Mouse (Mus musculus) heart, embryonic 13.5 days (tissue): ENCODE data around the gene Tmem101. TPM values are rescaled to one million over a fixed set of nuclear protein-coding genes. Genes with fewer than 3 reads are reported as not detected.
A peak's percentile ranks its signal among the peaks of the same experiment; 100 is the strongest.

Source experiments
- ATAC-seq: fragments of 200-750 bp; cut with Nextera tagmentation; 2 replicates; pipeline ENCODE4 v1.8.0; 2017; ENCODE audit warnings: moderate TSS enrichment; ENCODE audit not compliant: insufficient number of reproducible peaks, low FRiP score, low TSS enrichment; ENCODE audit errors: extremely low read depth
- H3K27ac ChIP-seq: fragments of 300-500 bp; sonication (generic); replicated peaks from 2 replicates; pipeline ENCODE4 v1.5.1; 2015; ENCODE audit warnings: moderate library complexity, mild to moderate bottlenecking, inconsistent platforms
- H3K27me3 ChIP-seq: fragments of 300-500 bp; sonication (generic); replicated peaks from 2 replicates; pipeline ENCODE4 v1.6.1; 2015; ENCODE audit warnings: mild to moderate bottlenecking, inconsistent platforms
- H3K36me3 ChIP-seq: fragments of 300-500 bp; sonication (generic); 2 replicates; pipeline ENCODE4 v1.6.1; 2015; ENCODE audit warnings: mild to moderate bottlenecking, inconsistent platforms
- H3K4me1 ChIP-seq: fragments of 300-500 bp; sonication (generic); 2 replicates; pipeline ENCODE4 v1.6.1; 2015; ENCODE audit warnings: inconsistent platforms
- H3K4me2 ChIP-seq: fragments of 300-500 bp; sonication (generic); 2 replicates; pipeline ENCODE4 v1.6.1; 2015; ENCODE audit warnings: inconsistent platforms, mild to moderate bottlenecking, moderate library complexity
- H3K4me3 ChIP-seq: fragments of 300-500 bp; sonication (generic); 2 replicates; pipeline ENCODE4 v1.5.1; 2015; ENCODE audit warnings: moderate library complexity, mild to moderate bottlenecking, inconsistent platforms
- H3K9ac ChIP-seq: fragments of 300-500 bp; sonication (generic); 2 replicates; pipeline ENCODE4 v1.6.1; 2015; ENCODE audit warnings: inconsistent platforms, mild to moderate bottlenecking, moderate library complexity
- H3K9me3 ChIP-seq: fragments of 300-500 bp; sonication (generic); 2 replicates; pipeline ENCODE4 v1.6.1; 2016; ENCODE audit warnings: inconsistent platforms
- WGBS: fragments of 180-500 bp; shearing (Covaris S2); methylation state at CpG from one replicate; pipeline ENCODE4 v1.1.7; 2015; ENCODE audit warnings: mixed read lengths; 5-methylcytosine and 5-hydroxymethylcytosine counted together
- polyA plus RNA-seq: library from polyadenylated mRNA; unstranded; fragments of >200 nt; fragmentation: Nextera tagmentation; extraction: Ambion mirVana; gene quantifications from 2 replicates; pipeline ENCODE4 v1.2.1, GENCODE M21; 2015

Tmem101 gene
- polyA plus RNA-seq, 1 experiment from 2014 or later: 32.4 TPM

- peaks cover 84% of the 10 kb centered on the region for H3K27me3 ChIP-seq
- no peaks in the 10 kb centered on the region for H3K9me3 ChIP-seq
- no peak for ATAC-seq
- peak overlapping the region; percentile 75 for H3K4me2 ChIP-seq
- no peak overlapping the region for H3K9ac ChIP-seq
- peaks cover 33% of the 10 kb centered on the region for H3K4me1 ChIP-seq
- WGBS: 6% methylated on average over 17 of the region's 17 CpGs
- H3K27ac ChIP-seq: no peak overlapping the region
- H3K4me3 ChIP-seq: peak overlapping the region; percentile 50
- no peaks in the 10 kb centered on the region for H3K36me3 ChIP-seq
These were observed 9.7 kb downstream of the Tmem101 start for GRCm38 (mm10) chr11:102146531-102146930.

- Histone ChIP-seq H3K27me3 (peaks cover 84% of the 10 kb centered on the region), H3K9ac (peak overlapping the region; percentile 72; the same call in 1 of the 2 replicates), H3K4me2 (peak overlapping the region; percentile 75), H3K36me3 (no peaks in the 10 kb centered on the region), H3K4me1 (peaks cover 33% of the 10 kb centered on the region), H3K4me3 (peak overlapping the region; percentile 50), H3K9me3 (no peaks in the 10 kb centered on the region), H3K27ac (no peak overlapping the region)
- WGBS: 4% methylated on average over 16 of the region's 16 CpGs
- ATAC-seq: no peak
These were observed 10.2 kb downstream of the Tmem101 start for GRCm38 (mm10) chr11:102146005-102146404.

DNA sequence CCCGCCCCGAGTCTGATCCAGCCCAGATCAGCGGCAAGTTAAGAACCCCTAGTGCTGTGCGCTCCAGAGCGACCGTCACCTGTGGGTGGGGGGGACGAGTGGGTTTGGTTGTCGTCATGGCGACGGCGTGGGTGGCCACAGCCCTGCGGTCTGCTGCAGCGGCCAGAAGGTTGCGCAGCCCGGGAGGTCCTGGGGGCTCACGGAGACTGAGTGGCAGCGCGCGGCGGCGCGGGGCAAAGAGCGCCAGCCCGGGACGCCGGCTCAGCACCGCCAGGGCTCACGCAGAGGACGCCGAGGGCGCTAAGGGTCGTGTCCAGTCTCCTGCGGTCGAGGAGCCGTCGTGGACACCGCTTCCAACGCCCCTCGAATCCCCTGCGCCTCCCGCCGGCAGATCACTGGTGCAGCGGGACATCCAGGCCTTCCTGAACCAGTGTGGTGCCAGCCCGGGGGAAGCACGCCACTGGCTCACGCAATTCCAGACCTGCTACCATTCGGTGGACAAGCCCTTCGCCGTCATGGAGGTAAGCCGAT lies 10.7 kb downstream of the Tmem101 start, which contains the start of gene Nags:
Nags (plus strand) TSS at position 43 of the 531 bp plus-strand sequence.
- Histone ChIP-seq H3K9me3 (no peaks in the 10 kb centered on the region), H3K9ac (peak within 1 kb of the TSS; percentile 72), H3K4me1 (peaks cover 33% of the 10 kb centered on the region), H3K27me3 (peaks cover 84% of the 10 kb centered on the region), H3K27ac (no peak within 1 kb of the TSS), H3K4me2 (peak within 1 kb of the TSS; percentile 75), H3K36me3 (no peaks in the 10 kb centered on the region), H3K4me3 (peak within 1 kb of the TSS; percentile 50)
- WGBS: 2% methylated on average over 50 of the region's 50 CpGs
- ATAC-seq: no peak

DNA sequence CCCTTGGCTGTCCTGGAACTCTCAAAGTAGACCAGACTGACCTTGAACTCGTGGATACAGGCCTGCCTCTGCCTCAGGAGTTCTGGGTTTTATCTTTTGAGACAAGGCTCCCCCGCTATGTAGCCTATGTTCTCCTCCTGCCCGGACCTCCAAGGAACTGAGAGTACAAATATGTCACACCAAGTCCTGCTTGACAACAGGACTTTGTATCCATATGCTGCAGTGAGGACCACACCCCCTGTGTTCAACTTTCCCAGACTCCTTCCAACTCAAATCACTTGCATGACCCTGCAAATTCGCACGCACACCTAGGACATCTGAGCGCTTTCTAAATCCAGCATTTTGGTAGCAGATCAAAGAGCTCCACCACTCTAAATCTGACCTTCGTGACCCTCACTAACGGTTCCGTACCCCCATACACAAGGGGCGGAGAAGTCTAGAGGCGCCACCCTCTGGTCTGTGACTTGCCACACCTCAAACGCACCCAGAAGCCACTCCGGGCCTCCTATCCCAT lies 11.2 kb downstream of the Tmem101 start:
- 25% methylated on average over 13 of the region's 13 CpGs for WGBS
- Histone ChIP-seq H3K4me1 (peaks cover 33% of the 10 kb centered on the region), H3K4me3 (peak overlapping the region; percentile 50), H3K27ac (no peak overlapping the region), H3K27me3 (peaks cover 79% of the 10 kb centered on the region), H3K36me3 (no peaks in the 10 kb centered on the region), H3K9ac (peak overlapping the region; percentile 72), H3K9me3 (no peaks in the 10 kb centered on the region), H3K4me2 (peak overlapping the region; percentile 75)
- ATAC-seq: no peak

DNA sequence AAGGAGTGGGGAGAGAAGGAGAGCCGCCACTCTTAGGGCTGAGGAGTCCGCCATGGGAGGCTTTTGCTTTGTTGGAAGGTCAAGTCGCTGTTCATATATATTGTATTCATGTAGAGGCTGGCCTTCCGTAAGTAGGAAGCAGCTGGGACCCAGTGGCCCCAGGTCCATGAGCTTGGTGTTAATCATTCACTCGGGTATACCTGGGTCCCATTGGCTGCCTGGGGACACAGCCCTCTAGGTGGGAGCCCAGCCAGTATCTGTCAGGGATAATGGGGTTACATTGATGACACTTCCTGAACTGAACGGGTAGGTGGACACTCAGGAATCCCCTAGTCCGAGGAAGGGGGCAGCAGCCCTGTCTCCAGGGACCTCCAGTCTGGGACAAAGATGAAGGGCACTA lies 13.8 kb downstream of the Tmem101 start:
- H3K9ac ChIP-seq: no peak overlapping the region
- no peaks in the 10 kb centered on the region for H3K36me3 ChIP-seq
- H3K27me3 ChIP-seq: peaks cover 64% of the 10 kb centered on the region
- H3K4me3 ChIP-seq: no peak overlapping the region
- ATAC-seq: no peak
- H3K27ac ChIP-seq: no peak overlapping the region
- no peaks in the 10 kb centered on the region for H3K9me3 ChIP-seq
- H3K4me2 ChIP-seq: no peak overlapping the region
- peaks cover 28% of the 10 kb centered on the region for H3K4me1 ChIP-seq
- 67% methylated on average over 7 of the region's 7 CpGs for WGBS

- ATAC-seq: no peak
- H3K27me3 ChIP-seq: peaks cover 57% of the 10 kb centered on the region
- H3K4me1 ChIP-seq: peaks cover 9% of the 10 kb centered on the region
- WGBS: 3% methylated on average over 5 of the region's 5 CpGs
- no peak overlapping the region for H3K9ac ChIP-seq
- no peak overlapping the region for H3K4me3 ChIP-seq
- H3K4me2 ChIP-seq: no peak overlapping the region
- no peak overlapping the region for H3K27ac ChIP-seq
- H3K36me3 ChIP-seq: no peaks in the 10 kb centered on the region
- H3K9me3 ChIP-seq: no peaks in the 10 kb centered on the region
These were observed 15.7 kb downstream of the Tmem101 start for GRCm38 (mm10) chr11:102140508-102140907.

DNA sequence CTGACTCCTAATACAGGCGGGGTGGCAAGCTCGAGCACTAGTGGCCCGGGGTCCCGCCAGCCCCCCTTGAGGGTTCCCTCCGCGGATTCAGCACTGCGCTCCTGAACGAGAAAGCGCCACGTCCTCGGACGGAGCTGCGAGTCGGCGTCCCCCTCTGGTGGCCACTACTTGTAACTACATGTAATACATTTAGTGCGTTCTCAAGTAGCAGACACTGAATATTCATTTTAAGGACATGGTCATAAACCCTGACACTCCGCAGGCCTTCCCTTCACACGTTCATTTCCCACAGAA lies 17.8 kb downstream of the Tmem101 start:
- peak overlapping the region; percentile 62 for H3K4me2 ChIP-seq
- WGBS: under 1% methylated on average over 18 of the region's 18 CpGs
- H3K9ac ChIP-seq: peak overlapping the region; percentile 54

GRCm38 (mm10) chr11:102137625-102138446 lies 18.4 kb downstream of the Tmem101 start:
- H3K27ac ChIP-seq: no peak overlapping the region
- H3K27me3 ChIP-seq: peaks cover 45% of the 10 kb centered on the region
- 39% methylated on average over 13 of the region's 13 CpGs for WGBS
- peaks cover 8% of the 10 kb centered on the region; the same call in 1 of the 2 replicates for H3K4me1 ChIP-seq
- H3K36me3 ChIP-seq: no peaks in the 10 kb centered on the region
- peak overlapping the region; percentile 29 for H3K4me3 ChIP-seq
- no peak for ATAC-seq
- H3K9ac ChIP-seq: peak overlapping the region; percentile 54
- H3K4me2 ChIP-seq: peak overlapping the region; percentile 62
- H3K9me3 ChIP-seq: no peaks in the 10 kb centered on the region

More for the DNA sequence above, 17.8 kb downstream of the Tmem101 start:
- Histone ChIP-seq H3K4me3 (peak overlapping the region; percentile 29), H3K27me3 (peaks cover 50% of the 10 kb centered on the region), H3K36me3 (no peaks in the 10 kb centered on the region), H3K9me3 (no peaks in the 10 kb centered on the region), H3K27ac (no peak overlapping the region), H3K4me1 (peaks cover 8% of the 10 kb centered on the region; the same call in 1 of the 2 replicates)
- no peak for ATAC-seq

GRCm38 (mm10) chr11:102134516-102134915 lies 21.7 kb downstream of the Tmem101 start:
- no peak overlapping the region for H3K4me2 ChIP-seq
- 29% methylated on average over 4 of the region's 4 CpGs for WGBS
- ATAC-seq: no peak
- no peaks in the 10 kb centered on the region for H3K9me3 ChIP-seq
- no peaks in the 10 kb centered on the region for H3K36me3 ChIP-seq
- H3K9ac ChIP-seq: no peak overlapping the region
- peaks cover 12% of the 10 kb centered on the region for H3K4me1 ChIP-seq
- no peak overlapping the region for H3K27ac ChIP-seq
- peaks cover 43% of the 10 kb centered on the region for H3K27me3 ChIP-seq
- no peak overlapping the region for H3K4me3 ChIP-seq

DNA sequence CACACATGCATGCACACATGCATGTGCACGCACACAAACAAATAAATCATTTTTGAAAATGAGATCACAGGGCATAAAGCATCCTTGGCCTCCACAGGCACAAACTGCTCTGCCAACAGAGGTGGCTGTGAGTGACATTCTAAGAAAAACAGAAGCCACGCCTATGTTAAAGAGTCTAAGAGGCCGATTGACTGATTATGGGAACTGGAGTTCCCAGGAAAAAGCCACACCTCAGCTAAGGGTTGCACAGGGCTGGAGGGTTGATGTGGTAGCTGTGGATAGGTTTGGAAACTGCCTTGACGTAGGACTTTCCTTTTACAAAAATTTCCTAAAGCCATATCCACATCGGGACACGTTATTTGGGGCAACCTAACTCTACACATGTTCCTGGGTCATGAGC lies 38.8 kb downstream of the Tmem101 start:
- Histone ChIP-seq H3K4me3 (no peak overlapping the region), H3K27ac (no peak overlapping the region), H3K4me2 (no peak overlapping the region), H3K9me3 (no peaks in the 10 kb centered on the region), H3K9ac (no peak overlapping the region), H3K4me1 (no peaks in the 10 kb centered on the region), H3K27me3 (peaks cover 15% of the 10 kb centered on the region), H3K36me3 (no peaks in the 10 kb centered on the region)
- no peak for ATAC-seq
- WGBS: 67% methylated on average over 6 of the region's 6 CpGs

DNA sequence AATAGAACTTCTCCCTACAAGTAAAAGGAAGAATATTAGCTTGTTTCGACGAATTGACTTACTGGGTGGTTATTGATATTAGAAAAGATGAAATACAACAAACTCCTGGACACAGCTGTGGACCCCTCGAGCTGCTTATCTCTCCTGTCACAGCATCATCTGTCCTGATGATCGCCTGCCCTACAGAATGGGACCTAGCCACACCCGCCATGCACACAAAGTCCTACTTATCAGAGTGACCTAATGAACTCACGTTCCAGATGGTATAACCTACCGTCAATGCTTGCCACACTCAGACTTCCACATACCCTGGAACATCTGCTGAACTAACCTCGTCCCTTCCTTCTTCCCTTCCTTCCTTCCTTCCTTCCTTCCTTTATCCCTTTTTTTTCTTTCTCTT lies 40.0 kb downstream of the Tmem101 start:
- Histone ChIP-seq H3K4me3 (no peak overlapping the region), H3K4me2 (no peak overlapping the region), H3K9me3 (no peaks in the 10 kb centered on the region), H3K27ac (no peak overlapping the region), H3K9ac (no peak overlapping the region), H3K36me3 (no peaks in the 10 kb centered on the region), H3K27me3 (peaks cover 20% of the 10 kb centered on the region), H3K4me1 (no peaks in the 10 kb centered on the region)
- ATAC-seq: no peak
- 44% methylated on average over 8 of the region's 8 CpGs for WGBS
